Mouse (Mus musculus): ENCODE measurements around the gene Rpl23a. TPM values are rescaled to one million over a fixed set of nuclear protein-coding genes. Genes with fewer than 3 reads are reported as not detected.

The Rpl23a gene
- polyA plus RNA-seq, 1 experiment from 2014 or later = 997 TPM

Small RNA genes lying within 50 kb of the gene (microRNA-seq; reads per million reads assigned to microRNA genes)
- not detected for gene Mir7653

Other genes with a start within 250 kb of the Rpl23a start
- 29.1 and 29.6 TPM in 2 replicates for gene Phf12, start 200.8 kb downstream of the Rpl23a start, polyA plus RNA-seq (2016; fragmentation: Nextera tagmentation; extraction: Ambion mirVana)
- 20.6 and 21.2 TPM in 2 replicates for gene Dhrs13, start 151.3 kb downstream of the Rpl23a start, polyA plus RNA-seq (2016; fragmentation: Nextera tagmentation; extraction: Ambion mirVana)
- 68.5 and 69.2 TPM in 2 replicates for gene Flot2, start 145.7 kb downstream of the Rpl23a start, polyA plus RNA-seq (2016; fragmentation: Nextera tagmentation; extraction: Ambion mirVana)
- gene Eral1, start 103.2 kb downstream of the Rpl23a start, polyA plus RNA-seq (2016; fragmentation: Nextera tagmentation; extraction: Ambion mirVana) = 33.1 and 35.5 TPM in 2 replicates
- 22.3 and 25.5 TPM in 2 replicates for gene Fam222b, start 88.9 kb downstream of the Rpl23a start, polyA plus RNA-seq (2016; fragmentation: Nextera tagmentation; extraction: Ambion mirVana)
- 121 and 127 TPM in 2 replicates for gene Traf4, start 18.0 kb downstream of the Rpl23a start, polyA plus RNA-seq (2016; fragmentation: Nextera tagmentation; extraction: Ambion mirVana)
- gene Nek8, start 6.9 kb downstream of the Rpl23a start, polyA plus RNA-seq (2016; fragmentation: Nextera tagmentation; extraction: Ambion mirVana) = 8.8 and 9.4 TPM in 2 replicates
- 5.5 and 6.9 TPM in 2 replicates for gene Tlcd1, start 6.9 kb downstream of the Rpl23a start, polyA plus RNA-seq (2016; fragmentation: Nextera tagmentation; extraction: Ambion mirVana)
- gene Rab34, start 4.8 kb upstream of the Rpl23a start, polyA plus RNA-seq (2016; fragmentation: Nextera tagmentation; extraction: Ambion mirVana) = 44.5 and 49.8 TPM in 2 replicates
- gene Proca1, start 9.8 kb upstream of the Rpl23a start, polyA plus RNA-seq (2016; fragmentation: Nextera tagmentation; extraction: Ambion mirVana) = 1.4 and 1.5 TPM in 2 replicates
- gene Sdf2, start 62.2 kb upstream of the Rpl23a start, polyA plus RNA-seq (2016; fragmentation: Nextera tagmentation; extraction: Ambion mirVana) = 45.1 and 48.3 TPM in 2 replicates
- 38.9 and 43.2 TPM in 2 replicates for gene Supt6, start 62.4 kb upstream of the Rpl23a start, polyA plus RNA-seq (2016; fragmentation: Nextera tagmentation; extraction: Ambion mirVana)
- 79.8 and 93.9 TPM in 2 replicates for gene 2610507B11Rik, start 78.2 kb upstream of the Rpl23a start, polyA plus RNA-seq (2016; fragmentation: Nextera tagmentation; extraction: Ambion mirVana)
- gene BC030499, start 107.3 kb upstream of the Rpl23a start, polyA plus RNA-seq (2016; fragmentation: Nextera tagmentation; extraction: Ambion mirVana) = 0.41 and 0.52 TPM in 2 replicates
- 63.0 and 64.7 TPM in 2 replicates for gene Spag5, start 117.9 kb upstream of the Rpl23a start, polyA plus RNA-seq (2016; fragmentation: Nextera tagmentation; extraction: Ambion mirVana)
- gene Aldoc, start 139.4 kb upstream of the Rpl23a start, polyA plus RNA-seq (2016; fragmentation: Nextera tagmentation; extraction: Ambion mirVana) = 26.9 and 31.6 TPM in 2 replicates
- gene Pigs, start 144.8 kb upstream of the Rpl23a start, polyA plus RNA-seq (2016; fragmentation: Nextera tagmentation; extraction: Ambion mirVana) = 58.8 and 62.5 TPM in 2 replicates
- 75.6 and 76.5 TPM in 2 replicates for gene Unc119, start 159.9 kb upstream of the Rpl23a start, polyA plus RNA-seq (2016; fragmentation: Nextera tagmentation; extraction: Ambion mirVana)
- 0.06 TPM in 1 of 2 replicates, not detected in the other for gene Foxn1, start 203.0 kb upstream of the Rpl23a start, polyA plus RNA-seq (2016; fragmentation: Nextera tagmentation; extraction: Ambion mirVana)
- gene Slc13a2, start 238.6 kb upstream of the Rpl23a start, polyA plus RNA-seq (2016; fragmentation: Nextera tagmentation; extraction: Ambion mirVana) = not detected in 2 replicates

Data from forebrain, embryonic 12.5 days (tissue).